Mouse (Mus musculus) liver, adult (tissue): ENCODE measurements around the gene Tmem175.

ENCODE experiments used
- GATA4 ChIP-seq: IDR thresholded peaks from 2 replicates; pipeline ENCODE4 v1.6.1; 2014; ENCODE audit warnings: mild to moderate bottlenecking, low read length; ENCODE audit not compliant: insufficient replicate concordance

Tmem175 gene

GRCm38 (mm10) chr5:108691152-108691551 lies 61.6 kb downstream of the Tmem175 start:
- TF ChIP-seq GATA4: no peak

DNA sequence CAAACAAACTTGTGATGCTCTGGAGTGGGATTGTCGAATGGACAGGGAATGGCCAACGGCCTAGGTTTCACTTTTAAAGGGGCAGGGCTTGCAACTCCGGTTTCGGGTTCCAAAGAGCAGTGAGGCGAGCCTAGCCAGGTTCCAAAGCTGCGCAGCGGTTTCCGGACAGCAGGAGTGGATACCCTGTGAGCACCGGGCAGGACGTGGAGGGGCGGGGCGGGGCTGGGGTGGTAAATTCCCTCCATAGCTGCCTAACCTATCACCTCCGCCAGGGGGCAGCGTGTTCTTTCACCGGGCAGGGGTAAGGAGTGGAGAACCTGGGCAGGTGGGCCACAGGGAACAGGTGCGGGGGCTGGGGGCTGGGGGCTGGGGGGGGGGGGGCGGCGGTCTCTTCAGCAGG lies 62.7 kb downstream of the Tmem175 start, which contains the start of gene Fgfrl1:
Gene Fgfrl1 (plus strand): TSS at position 112 of the 400 bp plus-strand sequence.
- no peak for TF ChIP-seq GATA4

DNA sequence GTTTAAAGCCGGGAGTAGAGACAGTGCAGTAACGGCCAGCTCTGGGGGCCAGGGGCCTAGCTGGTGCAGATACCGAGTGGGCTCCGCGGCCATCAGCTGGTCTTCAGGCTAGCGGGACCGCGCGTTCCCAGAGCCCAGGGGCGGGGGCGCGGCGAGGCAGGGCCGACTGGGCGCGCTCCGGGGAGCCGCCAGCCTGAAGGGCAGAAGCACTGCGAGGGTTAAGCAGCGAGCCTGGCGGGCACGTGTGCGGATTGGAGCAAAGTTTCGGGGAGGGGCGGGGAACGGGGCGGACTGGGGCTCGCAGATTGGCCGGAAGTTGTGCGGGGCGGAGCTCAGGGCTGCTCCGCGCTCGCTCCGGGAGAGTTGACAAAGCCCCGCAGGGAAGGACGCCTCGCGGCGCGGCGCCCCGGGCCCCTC lies 64.3 kb downstream of the Tmem175 start:
- TF ChIP-seq GATA4: no peak

GRCm38 (mm10) chr5:108694352-108695261 lies 65.0 kb downstream of the Tmem175 start:
- TF ChIP-seq GATA4: no peak

- no peak for TF ChIP-seq GATA4
Measured at GRCm38 (mm10) chr5:108695861-108696260, 66.3 kb downstream of the Tmem175 start.

- no peak for TF ChIP-seq GATA4
Measured at GRCm38 (mm10) chr5:108696542-108696941, 67.0 kb downstream of the Tmem175 start.

DNA sequence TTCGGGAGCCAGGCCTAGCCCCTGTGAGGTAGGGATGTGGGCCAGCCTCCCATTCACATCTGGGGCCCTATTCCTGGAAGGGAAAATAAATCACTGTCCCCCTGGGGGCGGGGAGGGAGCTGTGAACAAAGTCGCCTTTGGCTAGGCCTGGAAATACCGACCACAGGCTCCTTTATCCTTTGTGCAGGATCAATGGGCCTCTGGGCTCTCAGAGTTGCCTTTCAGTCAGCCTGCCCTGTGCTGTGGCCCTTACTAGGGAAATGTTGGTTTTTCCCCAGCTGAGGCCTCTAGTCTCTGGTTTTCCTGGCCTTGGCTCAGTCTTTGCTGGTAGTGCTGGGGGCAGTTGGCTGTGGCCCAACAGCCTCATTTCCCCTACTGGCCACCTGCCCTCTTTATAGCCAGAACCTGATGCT lies 67.8 kb downstream of the Tmem175 start:
- TF ChIP-seq GATA4: no peak
